Mouse (Mus musculus) ovary, adult 18-20 months (tissue): ENCODE results near the gene Wiz.

Source experiments
- DNase-seq: peaks from one replicate; pipeline ENCODE4 v3.0.0; 2022; ENCODE audit warnings: low spot score, mixed read lengths

The Wiz gene

GRCm38 (mm10) chr17:32378786-32379185 lies 10.5 kb downstream of the Wiz start:
- DNase-seq: no peak

- DNase-seq: no peak
Observed at GRCm38 (mm10) chr17:32377137-32377536, 12.1 kb downstream of the Wiz start.

- DNase-seq: no peak
Observed at GRCm38 (mm10) chr17:32376475-32376874, 12.8 kb downstream of the Wiz start.

- no peak for DNase-seq
Observed at GRCm38 (mm10) chr17:32368991-32369578, 20.2 kb downstream of the Wiz start.

GRCm38 (mm10) chr17:32367706-32368105 lies 21.5 kb downstream of the Wiz start:
- DNase-seq: no peak

GRCm38 (mm10) chr17:32365296-32365695 lies 23.9 kb downstream of the Wiz start:
- peak; percentile 50 for DNase-seq

- DNase-seq: no peak
Observed at GRCm38 (mm10) chr17:32364850-32365249, 24.4 kb downstream of the Wiz start.

- DNase-seq: peak; percentile 82
Observed at GRCm38 (mm10) chr17:32364331-32364730, 24.9 kb downstream of the Wiz start.

- DNase-seq: no peak
Observed at GRCm38 (mm10) chr17:32363821-32364301, 25.4 kb downstream of the Wiz start.

- DNase-seq: no peak
Observed at GRCm38 (mm10) chr17:32362686-32363085, 26.6 kb downstream of the Wiz start.

- DNase-seq: peak; percentile 64
Observed at GRCm38 (mm10) chr17:32359928-32360327, 29.3 kb downstream of the Wiz start.

- no peak for DNase-seq
Observed at GRCm38 (mm10) chr17:32358943-32359340, 30.3 kb downstream of the Wiz start.

- DNase-seq: no peak
Observed at GRCm38 (mm10) chr17:32358192-32358942, 30.9 kb downstream of the Wiz start.

- no peak for DNase-seq
Observed at GRCm38 (mm10) chr17:32356766-32357760, 32.2 kb downstream of the Wiz start.

- no peak for DNase-seq
Observed at GRCm38 (mm10) chr17:32356281-32356680, 33.0 kb downstream of the Wiz start.

GRCm38 (mm10) chr17:32355031-32355430 lies 34.2 kb downstream of the Wiz start:
- no peak for DNase-seq

GRCm38 (mm10) chr17:32354211-32354610 lies 35.0 kb downstream of the Wiz start:
- DNase-seq: no peak

- peak; percentile 54 for DNase-seq
Observed at GRCm38 (mm10) chr17:32353696-32354095, 35.5 kb downstream of the Wiz start.

GRCm38 (mm10) chr17:32351726-32352125 lies 37.5 kb downstream of the Wiz start:
- DNase-seq: no peak

- no peak for DNase-seq
Observed at GRCm38 (mm10) chr17:32351269-32351668, 38.0 kb downstream of the Wiz start.

GRCm38 (mm10) chr17:32350382-32350983 lies 38.8 kb downstream of the Wiz start, which contains the start of gene Akap8l:
Gene Akap8l (minus strand): TSS chr17:32350607.
- peak; percentile 96 for DNase-seq
